Mouse (Mus musculus) T-helper 1 cell (primary cell): Measurements from ENCODE around the gene Mrpl58.
"Not testable (repeated sequence)": the region's sequence is repeated elsewhere in the genome, so short reads cannot be mapped to it uniquely, and the experiment has no call there.

Experiments
- in situ Hi-C: fragments of 300-600 bp; cut with MboI, MseI; formaldehyde crosslinking; loops from one replicate; pipeline ENCODE4 v1.15.1; 2025; ENCODE audit warnings: high pct_unique_total_duplicates

The Mrpl58 gene

GRCm38 (mm10) chr11:115453306-115453705 lies 49.8 kb downstream of the Mrpl58 start:
- in situ Hi-C loops = no loop called here

- in situ Hi-C loops = not testable (repeated sequence)
Observed at GRCm38 (mm10) chr11:115454822-115455221, 51.3 kb downstream of the Mrpl58 start.

- in situ Hi-C loops = no loop called here
Observed at GRCm38 (mm10) chr11:115455619-115456018, 52.1 kb downstream of the Mrpl58 start.

- in situ Hi-C loops = no loop called here
Observed at GRCm38 (mm10) chr11:115456182-115456581, 52.6 kb downstream of the Mrpl58 start.

- in situ Hi-C loops = no loop called here
Observed at GRCm38 (mm10) chr11:115457405-115457804, 53.9 kb downstream of the Mrpl58 start.

- in situ Hi-C loops = no loop called here
Observed at GRCm38 (mm10) chr11:115460976-115461375, 57.4 kb downstream of the Mrpl58 start.

GRCm38 (mm10) chr11:115461846-115462242 lies 58.3 kb downstream of the Mrpl58 start:
- in situ Hi-C loops = no loop called here
